Mouse (Mus musculus) pancreas, adult 10 weeks (tissue): ENCODE measurements around the gene Olfr13. TPM values are rescaled to one million over a fixed set of nuclear protein-coding genes. Genes with fewer than 3 reads are reported as not detected.

Experiments used
- polyA plus RNA-seq: library from polyadenylated mRNA; stranded (reverse); fragments of 350-450 nt; fragmentation: Illumina TruSeq; extraction: RNeasy Lipid Tissue Mini Kit (QIAGEN cat#74804); gene quantifications from one replicate; pipeline ENCODE4 v1.2.3, GENCODE M21; 2015; ENCODE audit warnings: low read depth, low replicate concordance; ENCODE audit not compliant: insufficient read depth

The Olfr13 gene
- not detected for polyA plus RNA-seq

GRCm38 (mm10) chr6:43171840-43172239, at the start of gene Olfr13:
Olfr13 (plus strand) TSS chr6:43172140.

GRCm38 (mm10) chr6:43146267-43146666, 25.7 kb upstream of the Olfr13 start, which contains the start of gene Olfr237-ps1:
Olfr237-ps1 (plus strand) TSS chr6:43146567.

GRCm38 (mm10) chr6:43162982-43163381, 9.0 kb upstream of the Olfr13 start, which contains the start of gene Olfr437:
Olfr437 (plus strand) TSS chr6:43163282.

GRCm38 (mm10) chr6:43196781-43197180, 24.8 kb downstream of the Olfr13 start, which contains the start of gene Olfr435:
Olfr435 (plus strand) TSS chr6:43197146.

GRCm38 (mm10) chr6:43212873-43213272, 40.9 kb downstream of the Olfr13 start, which contains the start of gene Olfr434:
Olfr434 (plus strand) TSS chr6:43213021.

Other genes with a start within 250 kb of the Olfr13 start
- gene Olfr444, start 223.1 kb upstream of the Olfr13 start, polyA plus RNA-seq, result not detected
- not detected for gene Olfr441, start 65.8 kb upstream of the Olfr13 start, polyA plus RNA-seq
- not detected for gene Olfr237-ps1, start 25.6 kb upstream of the Olfr13 start, polyA plus RNA-seq
- not detected for gene Olfr437, start 8.9 kb upstream of the Olfr13 start, polyA plus RNA-seq
- gene Olfr435, start 25.0 kb downstream of the Olfr13 start, polyA plus RNA-seq, result not detected
- not detected for gene Olfr434, start 40.9 kb downstream of the Olfr13 start, polyA plus RNA-seq
- gene Olfr47, start 59.4 kb downstream of the Olfr13 start, polyA plus RNA-seq, result not detected
- 12.4 TPM for gene Arhgef5, start 93.4 kb downstream of the Olfr13 start, polyA plus RNA-seq
- not detected for gene Nobox, start 137.4 kb downstream of the Olfr13 start, polyA plus RNA-seq